Mouse (Mus musculus) liver, embryonic 14.5 days (tissue): ENCODE measurements around the gene Ms4a10.

ENCODE experiments used
- CTCF ChIP-seq: IDR thresholded peaks from 2 replicates; pipeline ENCODE4 v1.5.1; 2016; ENCODE audit warnings: antibody characterized with exemption, low read depth, control low read depth
- EP300 ChIP-seq: IDR thresholded peaks from 2 replicates; pipeline ENCODE4 v1.6.1; 2016; ENCODE audit warnings: antibody characterized with exemption, low read depth

GRCm38 (mm10) chr19:10988563-10988962 is 14.1 kb upstream of the Ms4a10 start:
- TF ChIP-seq CTCF (no peak), EP300 (no peak)
